Mouse (Mus musculus) bone marrow macrophage, adult 2 months (primary cell): ENCODE results near the gene Mink1.

Experiments used
- CTCF ChIP-seq: IDR thresholded peaks from 2 replicates; pipeline ENCODE4 v1.5.1; 2012; ENCODE audit warnings: low read depth, mild to moderate bottlenecking, low read length, moderate library complexity
- POLR2A ChIP-seq: IDR thresholded peaks from 2 replicates; pipeline ENCODE4 v1.6.1; 2012; ENCODE audit warnings: mild to moderate bottlenecking, low read depth, low read length, borderline replicate concordance

- TF ChIP-seq CTCF (no peak), POLR2A (no peak)
Observed at GRCm38 (mm10) chr11:70562287-70562994, at the start of gene Mink1.
